Mouse (Mus musculus): ENCODE measurements around the gene Gp5.

DNA sequence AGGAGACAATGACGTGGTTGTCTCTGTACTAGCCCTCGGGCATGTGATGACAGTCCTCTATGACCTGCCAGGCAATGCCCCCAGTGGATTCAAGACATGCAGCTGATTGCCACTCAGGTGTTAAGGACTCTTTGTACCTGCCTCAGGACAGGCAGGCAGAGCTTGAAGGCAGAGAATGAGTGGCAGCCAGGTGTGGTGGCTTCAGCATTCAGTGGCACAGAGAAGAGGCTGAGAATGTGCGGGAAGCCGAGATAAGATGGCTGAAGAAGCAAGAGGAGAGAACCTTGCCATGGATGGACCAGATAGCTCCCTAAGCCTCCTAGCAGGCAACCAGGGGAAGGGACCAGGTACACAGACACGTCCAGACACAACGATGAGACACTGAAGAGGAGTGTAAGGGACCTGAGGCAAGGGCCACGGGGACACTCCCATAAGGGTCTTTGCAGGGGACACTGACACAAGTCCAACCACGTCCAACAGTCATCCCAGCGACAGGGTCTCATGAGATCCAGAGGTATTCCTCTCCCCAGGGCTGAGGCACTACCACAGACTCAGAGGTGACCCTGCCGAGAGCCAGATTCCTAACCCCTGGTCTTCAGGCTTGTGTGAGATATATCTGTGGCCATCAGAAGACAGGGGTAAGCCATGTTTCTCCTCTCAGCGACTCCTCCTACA is 13.8 kb downstream of the Gp5 start:
- TF ChIP-seq CEBPB (IDR thresholded peaks at IDR 0.05; ENCODE audit: insufficient read depth, poor library complexity, severe bottlenecking) (no peak), USF1 (IDR thresholded peaks at IDR 0.05; ENCODE audit: low read depth) (no peak), TCF12 (IDR thresholded peaks at IDR 0.05; ENCODE audit: insufficient read depth, poor library complexity, severe bottlenecking) (no peak)
